Mouse (Mus musculus) stomach, embryonic 15.5 days (tissue): ENCODE results near the gene Ccm2. TPM values are rescaled to one million over a fixed set of nuclear protein-coding genes. Genes with fewer than 3 reads are reported as not detected.

ENCODE experiments used
- polyA plus RNA-seq: library from polyadenylated mRNA; unstranded; fragments of >200 nt; fragmentation: Nextera tagmentation; extraction: Ambion mirVana; gene quantifications from 2 replicates; pipeline ENCODE4 v1.2.1, GENCODE M21; 2015

Gene Ccm2
- polyA plus RNA-seq, 1 experiment from 2014 or later: 76.3 TPM

Other genes starting within 250 kb of the Ccm2 start
- gene Zmiz2, start 157.8 kb upstream of the Ccm2 start, polyA plus RNA-seq: 10.7 and 11.1 TPM in 2 replicates
- gene Ppia, start 131.4 kb upstream of the Ccm2 start, polyA plus RNA-seq: 5,074 and 5,744 TPM in 2 replicates
- gene H2afv, start 102.4 kb upstream of the Ccm2 start, polyA plus RNA-seq: 399 and 425 TPM in 2 replicates
- 28.5 and 28.7 TPM in 2 replicates for gene Purb, start 71.0 kb upstream of the Ccm2 start, polyA plus RNA-seq
- 3.5 and 4.3 TPM in 2 replicates for gene Myo1g, start 25.9 kb upstream of the Ccm2 start, polyA plus RNA-seq
- 5.7 and 8.2 TPM in 2 replicates for gene Nacad, start 59.2 kb downstream of the Ccm2 start, polyA plus RNA-seq
- gene Tbrg4, start 79.2 kb downstream of the Ccm2 start, polyA plus RNA-seq: 41.6 and 50.2 TPM in 2 replicates
- gene Wap, start 91.8 kb downstream of the Ccm2 start, polyA plus RNA-seq: not detected in 2 replicates
- 7.0 and 8.3 TPM in 2 replicates for gene Ramp3, start 111.6 kb downstream of the Ccm2 start, polyA plus RNA-seq